Mouse (Mus musculus) erythroblast, embryonic 14.5 days (primary cell): ENCODE data around the gene Cfap43. TPM values are rescaled to one million over a fixed set of nuclear protein-coding genes. Genes with fewer than 3 reads are reported as not detected.

Experiments used
- H3K27me3 ChIP-seq: 2 replicates; pipeline ENCODE4 v1.6.1; 2012; ENCODE audit warnings: inconsistent platforms; ENCODE audit not compliant: control insufficient read depth
- H3K36me3 ChIP-seq: 2 replicates; pipeline ENCODE4 v1.6.1; 2012; ENCODE audit warnings: mild to moderate bottlenecking, inconsistent platforms; ENCODE audit not compliant: control insufficient read depth
- H3K4me1 ChIP-seq: 2 replicates; pipeline ENCODE4 v1.6.1; 2012; ENCODE audit warnings: inconsistent platforms; ENCODE audit not compliant: control insufficient read depth
- H3K4me3 ChIP-seq: replicated peaks from 2 replicates; pipeline ENCODE3; 2012; ENCODE audit warnings: moderate library complexity, mild to moderate bottlenecking, inconsistent platforms
- H3K9me3 ChIP-seq: 2 replicates; pipeline ENCODE4 v1.6.1; 2012; ENCODE audit warnings: low read length, inconsistent platforms, mixed read lengths; ENCODE audit not compliant: control insufficient read depth
- GATA1 ChIP-seq: IDR thresholded peaks from 2 replicates; pipeline ENCODE4 v1.6.1; 2012; ENCODE audit warnings: low read length, inconsistent platforms, mixed read lengths
- TAL1 ChIP-seq: IDR thresholded peaks from 3 replicates; pipeline ENCODE4 v1.6.1; 2012; ENCODE audit warnings: low read length, inconsistent platforms, mixed read lengths
- polyA plus RNA-seq: library from polyadenylated mRNA; stranded (reverse); fragments of >175 nt; gene quantifications from 2 replicates; pipeline ENCODE4 v1.2.3, GENCODE M21; 2012

Cfap43 gene
- polyA plus RNA-seq, 1 experiment = not detected

DNA sequence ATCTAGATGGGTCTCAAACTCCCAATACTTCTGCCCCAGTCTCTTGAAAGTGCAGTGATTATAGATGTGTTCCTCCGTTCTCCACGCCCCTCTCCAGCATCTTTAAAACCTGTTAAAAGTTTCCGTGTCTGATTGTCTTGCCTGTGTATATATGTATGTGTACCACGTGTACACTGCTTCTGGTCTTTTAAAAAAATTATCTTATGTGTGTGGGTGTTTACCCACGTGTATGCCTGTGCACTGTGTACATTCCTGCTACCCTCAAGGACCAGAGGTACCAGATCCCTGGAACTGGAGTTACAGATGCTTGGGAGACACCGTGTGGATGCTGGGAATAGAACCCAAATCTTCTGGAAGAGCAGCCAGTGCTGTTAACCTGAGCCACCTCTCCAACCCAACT, 16.4 kb upstream of the Cfap43 start:
- H3K4me3 ChIP-seq = no peak overlapping the region
- H3K4me1 ChIP-seq = peaks cover 7% of the 10 kb centered on the region
- H3K27me3 ChIP-seq = peaks cover 31% of the 10 kb centered on the region
- H3K9me3 ChIP-seq = no peaks in the 10 kb centered on the region
- TF ChIP-seq GATA1 (no peak), TAL1 (no peak)
- H3K36me3 ChIP-seq = no peaks in the 10 kb centered on the region

DNA sequence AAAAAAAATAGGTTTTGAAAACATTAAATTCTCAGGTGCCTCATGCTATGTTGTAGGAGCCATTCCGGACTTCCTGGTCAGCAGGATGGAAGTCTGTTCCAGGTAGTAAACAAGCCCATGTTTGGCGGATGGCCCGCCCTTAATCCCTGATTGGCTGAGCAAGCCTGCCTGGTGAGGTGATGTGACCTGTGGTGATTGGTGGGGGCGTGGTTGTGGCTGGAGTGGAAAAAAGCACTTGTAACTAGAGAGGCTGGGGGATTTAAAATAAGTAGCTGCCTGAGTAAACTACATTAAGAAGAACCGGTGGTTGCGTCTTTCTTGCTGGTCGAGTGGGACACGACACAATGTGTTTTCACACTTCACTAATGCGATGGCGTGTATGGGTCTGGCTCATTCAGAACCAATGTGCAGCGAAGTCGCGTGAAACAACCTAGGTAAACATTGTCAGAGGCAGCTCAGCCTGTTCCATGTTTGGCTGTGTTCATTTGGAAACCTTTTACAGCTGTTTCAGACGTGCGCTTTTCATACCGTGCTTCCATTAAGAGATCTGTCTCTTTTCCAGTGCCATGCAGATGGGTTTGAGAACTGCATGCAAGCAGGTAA, 15.7 kb upstream of the Cfap43 start:
- H3K27me3 ChIP-seq = peaks cover 28% of the 10 kb centered on the region
- TF ChIP-seq GATA1 = no peak
- H3K4me1 ChIP-seq = peaks cover 7% of the 10 kb centered on the region
- H3K9me3 ChIP-seq = no peaks in the 10 kb centered on the region
- H3K4me3 ChIP-seq = no peak overlapping the region
- H3K36me3 ChIP-seq = no peaks in the 10 kb centered on the region

DNA sequence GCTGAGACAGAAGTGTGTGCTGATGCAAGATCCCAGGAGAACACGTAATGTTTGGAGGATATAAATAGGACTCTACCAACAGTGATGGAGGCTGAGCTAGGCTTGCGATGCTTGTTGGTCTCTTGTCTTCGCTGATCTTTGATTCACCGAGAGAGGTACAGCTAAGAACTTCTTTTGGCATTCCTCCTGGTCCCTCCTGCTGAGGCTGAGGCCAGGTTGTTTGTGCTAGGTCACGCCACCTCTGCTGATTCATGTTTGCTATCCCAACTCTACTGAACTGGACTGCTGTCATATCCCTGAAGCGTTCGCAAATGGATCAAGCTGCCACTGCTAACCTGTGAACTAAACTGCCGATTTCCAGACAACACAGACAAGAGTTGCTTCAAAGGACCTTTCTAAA, 15.1 kb upstream of the Cfap43 start:
- Histone ChIP-seq H3K4me1 (peaks cover 7% of the 10 kb centered on the region), H3K9me3 (no peaks in the 10 kb centered on the region), H3K4me3 (no peak overlapping the region), H3K27me3 (peaks cover 27% of the 10 kb centered on the region), H3K36me3 (no peaks in the 10 kb centered on the region)
- no peak for TF ChIP-seq GATA1
- TF ChIP-seq TAL1 = no peak

DNA sequence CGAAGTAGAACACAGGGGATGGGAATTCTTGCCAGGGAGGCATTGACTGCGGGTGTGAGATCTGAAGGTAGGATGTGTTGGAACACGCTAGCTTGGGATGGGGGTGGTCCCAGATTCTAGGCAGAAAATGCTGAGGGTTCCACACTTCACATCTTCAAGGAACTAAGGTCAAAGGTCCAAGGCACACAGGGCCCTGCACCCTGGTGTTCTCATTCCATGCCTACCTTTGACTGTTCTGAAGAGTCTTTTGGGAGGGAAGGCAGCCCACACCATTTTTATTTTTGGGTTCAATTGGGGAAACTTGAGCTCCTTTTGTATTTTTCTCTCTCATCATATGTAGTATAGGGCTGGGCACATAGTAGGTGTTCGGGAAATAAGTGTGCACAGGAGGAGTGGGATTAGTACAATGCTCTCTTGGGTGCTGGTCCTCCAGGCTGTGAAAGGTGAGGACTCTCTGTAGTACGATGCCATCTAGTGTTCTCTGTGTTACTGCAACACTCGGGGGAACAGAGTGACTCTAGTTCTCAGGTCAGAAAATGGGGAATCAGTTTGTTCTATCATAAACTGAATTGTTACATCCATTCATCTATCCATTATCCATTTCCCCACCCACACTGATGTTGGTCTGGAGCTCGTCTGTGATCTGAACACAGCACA, 13.0 kb upstream of the Cfap43 start:
- Histone ChIP-seq H3K9me3 (no peaks in the 10 kb centered on the region), H3K27me3 (peaks cover 9% of the 10 kb centered on the region), H3K36me3 (no peaks in the 10 kb centered on the region), H3K4me1 (no peaks in the 10 kb centered on the region), H3K4me3 (no peak overlapping the region)
- TF ChIP-seq TAL1 (no peak), GATA1 (no peak)

DNA sequence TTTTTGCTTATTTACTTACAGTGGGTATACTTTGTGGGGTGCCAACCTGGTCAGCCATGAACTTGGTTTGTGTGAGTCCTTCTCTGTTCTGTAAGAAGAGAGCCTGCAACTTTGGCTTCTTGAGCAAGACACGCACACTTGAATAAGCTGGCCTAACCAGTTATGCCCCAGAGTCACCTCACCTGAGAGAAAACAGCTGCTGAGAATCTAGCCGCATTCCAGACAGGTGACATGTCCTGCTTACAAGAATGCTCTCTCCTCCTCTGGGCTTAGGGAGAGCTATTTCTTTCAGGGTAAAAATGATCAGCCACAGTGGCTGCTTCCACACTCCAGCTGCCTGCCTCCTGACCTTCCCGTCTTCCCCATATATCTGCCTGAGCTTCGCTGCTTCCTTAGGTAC, 10.0 kb upstream of the Cfap43 start:
- Histone ChIP-seq H3K9me3 (peaks cover 3% of the 10 kb centered on the region; the same call in 1 of the 2 replicates), H3K36me3 (no peaks in the 10 kb centered on the region), H3K27me3 (no peaks in the 10 kb centered on the region), H3K4me1 (no peaks in the 10 kb centered on the region), H3K4me3 (no peak overlapping the region)
- TF ChIP-seq TAL1 (no peak), GATA1 (no peak)

DNA sequence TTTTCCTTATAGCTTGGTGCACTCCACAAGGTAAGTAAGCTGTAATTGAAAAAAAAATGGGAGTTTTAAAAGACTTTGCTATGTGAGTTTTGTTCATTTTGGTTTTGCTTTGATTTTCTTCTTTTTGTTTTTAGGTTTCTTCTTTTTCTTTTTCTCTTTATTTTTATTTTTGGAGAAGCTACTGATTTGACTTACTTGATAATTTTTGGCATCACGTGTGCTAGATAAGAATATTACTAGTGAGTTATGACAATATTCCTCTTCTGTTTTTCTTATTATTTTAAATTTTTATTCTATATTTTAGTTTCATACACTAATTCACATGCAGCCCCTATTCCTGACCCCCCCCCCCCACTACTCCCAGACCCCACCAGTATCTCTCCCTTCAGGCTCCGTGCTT, 7.9 kb upstream of the Cfap43 start:
- Histone ChIP-seq H3K4me1 (no peaks in the 10 kb centered on the region), H3K36me3 (no peaks in the 10 kb centered on the region), H3K27me3 (no peaks in the 10 kb centered on the region), H3K4me3 (no peak overlapping the region), H3K9me3 (peaks cover 3% of the 10 kb centered on the region; the same call in 1 of the 2 replicates)
- TF ChIP-seq GATA1 = no peak
- no peak for TF ChIP-seq TAL1

DNA sequence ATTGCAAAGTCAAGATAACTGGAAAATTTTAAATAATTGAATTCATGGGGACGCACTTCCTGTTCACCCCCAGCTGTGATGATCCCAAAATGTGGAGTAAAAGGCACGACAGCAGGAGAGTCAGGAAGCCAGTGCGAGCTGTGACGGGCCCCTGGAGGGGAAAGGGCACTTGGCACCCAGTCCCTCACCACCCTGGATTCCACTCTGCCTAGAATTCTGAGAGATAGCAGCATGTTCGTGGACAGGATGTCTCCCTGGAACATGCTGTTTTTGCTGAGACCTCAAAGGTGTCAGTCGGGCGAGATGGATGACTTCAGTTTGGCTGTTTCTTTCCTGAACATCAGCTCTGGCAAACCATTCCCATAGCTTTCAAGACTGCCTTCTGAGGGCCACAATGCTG, 6.7 kb upstream of the Cfap43 start:
- Histone ChIP-seq H3K9me3 (peaks cover 3% of the 10 kb centered on the region; the same call in 1 of the 2 replicates), H3K36me3 (no peaks in the 10 kb centered on the region), H3K4me3 (no peak overlapping the region), H3K4me1 (no peaks in the 10 kb centered on the region), H3K27me3 (no peaks in the 10 kb centered on the region)
- TF ChIP-seq GATA1 (no peak), TAL1 (no peak)

DNA sequence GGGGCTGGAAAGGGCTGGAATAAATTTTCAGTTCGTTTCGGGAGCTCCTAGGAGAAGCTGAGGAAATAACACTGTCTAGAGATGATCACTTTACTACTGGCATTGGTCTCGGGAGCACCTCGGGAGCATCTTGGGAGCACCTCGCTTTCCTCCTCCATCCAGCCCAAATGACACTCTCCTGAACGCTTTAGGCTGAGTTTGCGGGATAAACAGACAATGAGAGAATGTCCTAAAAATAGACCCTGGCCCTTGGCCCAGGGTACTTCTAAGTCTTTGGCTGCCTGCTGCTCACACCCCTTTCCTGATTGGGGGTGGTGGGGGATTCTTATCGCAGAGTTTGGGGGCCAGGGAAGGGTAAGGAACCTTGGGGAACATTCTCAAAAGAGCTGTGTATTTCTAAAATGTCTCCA, 884 bp upstream of the Cfap43 start:
- Histone ChIP-seq H3K4me1 (peaks cover 41% of the 10 kb centered on the region), H3K27me3 (peaks cover 7% of the 10 kb centered on the region; the same call in 1 of the 2 replicates), H3K4me3 (peak overlapping the region; percentile 94), H3K36me3 (no peaks in the 10 kb centered on the region), H3K9me3 (no peaks in the 10 kb centered on the region)
- TF ChIP-seq GATA1 (no peak), TAL1 (no peak)

DNA sequence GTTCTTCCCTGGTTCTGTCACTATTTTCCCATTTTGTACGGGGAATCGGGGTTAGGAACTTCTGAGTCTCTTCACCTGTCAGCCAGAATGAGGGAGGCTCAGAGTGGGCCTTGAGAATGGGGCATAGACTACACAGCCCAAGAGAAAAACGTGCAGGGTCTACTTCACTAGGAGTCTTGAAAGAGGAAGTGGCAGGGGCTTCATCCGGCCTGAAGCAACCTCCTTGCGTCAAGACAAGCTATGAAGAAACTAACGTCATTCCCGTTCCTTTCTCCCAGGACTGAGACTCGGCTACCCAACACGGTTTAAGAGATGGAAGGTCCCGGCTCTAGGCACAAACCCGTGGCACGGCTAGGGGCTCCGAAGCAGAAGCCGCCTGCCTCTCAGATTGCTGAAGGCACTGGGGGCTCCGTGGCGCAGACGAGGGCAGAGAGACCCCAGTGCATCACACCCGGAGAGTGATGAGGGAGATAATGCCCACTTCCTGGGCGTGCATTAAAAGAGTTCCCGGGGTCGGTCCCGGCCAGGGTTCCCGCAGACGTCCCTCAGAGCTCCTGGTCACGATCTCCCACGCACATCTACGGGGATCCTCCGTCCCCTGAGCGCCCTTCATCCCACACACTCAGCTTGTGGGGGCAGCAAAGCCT, 509 bp downstream of the Cfap43 start:
- Histone ChIP-seq H3K4me1 (peaks cover 43% of the 10 kb centered on the region), H3K36me3 (peaks cover 5% of the 10 kb centered on the region), H3K4me3 (peak overlapping the region; percentile 94), H3K9me3 (no peaks in the 10 kb centered on the region), H3K27me3 (peaks cover 7% of the 10 kb centered on the region; the same call in 1 of the 2 replicates)
- TF ChIP-seq TAL1 (no peak), GATA1 (no peak)
